Mouse (Mus musculus) kidney, embryonic 14.5 days (tissue): ENCODE results near the gene H2-Q10. TPM values are rescaled to one million over a fixed set of nuclear protein-coding genes. Genes with fewer than 3 reads are reported as not detected.

Source experiments
- ATAC-seq: fragments of 200-750 bp; cut with Nextera tagmentation; 2 replicates; pipeline ENCODE4 v1.8.0; 2017; ENCODE audit warnings: moderate number of reproducible peaks, mild to moderate bottlenecking, moderate TSS enrichment, moderate library complexity; ENCODE audit not compliant: low FRiP score, low TSS enrichment
- H3K27ac ChIP-seq: fragments of 300-500 bp; sonication (generic); 2 replicates; pipeline ENCODE4 v1.5.1; 2014; ENCODE audit warnings: low read depth, mild to moderate bottlenecking, low read length, moderate library complexity, mixed read lengths
- H3K27me3 ChIP-seq: fragments of 300-500 bp; sonication (generic); 2 replicates; pipeline ENCODE4 v1.6.1; 2014; ENCODE audit warnings: mild to moderate bottlenecking, low read length; ENCODE audit not compliant: control insufficient read depth, insufficient read depth
- H3K36me3 ChIP-seq: fragments of 300-500 bp; sonication (generic); 2 replicates; pipeline ENCODE4 v1.6.1; 2014; ENCODE audit warnings: low read length, mixed read lengths; ENCODE audit not compliant: control insufficient read depth, insufficient read depth
- H3K4me1 ChIP-seq: fragments of 300-500 bp; sonication (generic); 2 replicates; pipeline ENCODE4 v1.6.1; 2014; ENCODE audit warnings: low read length, mixed read lengths; ENCODE audit not compliant: control insufficient read depth, insufficient read depth
- H3K4me2 ChIP-seq: fragments of 300-500 bp; sonication (generic); replicated peaks from 2 replicates; pipeline ENCODE4 v1.6.1; 2014; ENCODE audit warnings: low read depth, mild to moderate bottlenecking, low read length
- H3K4me3 ChIP-seq: fragments of 300-500 bp; sonication (generic); 2 replicates; pipeline ENCODE4 v1.5.1; 2014; ENCODE audit warnings: mild to moderate bottlenecking, low read length
- H3K9ac ChIP-seq: fragments of 300-500 bp; sonication (generic); 2 replicates; pipeline ENCODE4 v1.6.1; 2014; ENCODE audit warnings: low read depth, mild to moderate bottlenecking, low read length, moderate library complexity
- H3K9me3 ChIP-seq: fragments of 300-500 bp; sonication (generic); 2 replicates; pipeline ENCODE4 v1.6.1; 2016; ENCODE audit warnings: low read length; ENCODE audit not compliant: control insufficient read depth
- WGBS: fragments of 180-500 bp; shearing (Covaris S2); extraction: QIAGEN DNeasy Blood & Tissue Kit; methylation state at CpG from one replicate; pipeline ENCODE4 v1.1.7; 2014; 5-methylcytosine and 5-hydroxymethylcytosine counted together
- polyA plus RNA-seq: library from polyadenylated mRNA; unstranded; fragments of >200 nt; fragmentation: Nextera tagmentation; extraction: Ambion mirVana; gene quantifications from 2 replicates; pipeline ENCODE4 v1.2.1, GENCODE M21; 2014

The H2-Q10 gene
- polyA plus RNA-seq, 1 experiment from 2014 or later = 0.39 TPM

GRCm38 (mm10) chr17:35486726-35487125 is 16.8 kb downstream of the H2-Q10 start:
- Histone ChIP-seq H3K9me3 (no peaks in the 10 kb centered on the region), H3K36me3 (no peaks in the 10 kb centered on the region), H3K27me3 (no peaks in the 10 kb centered on the region), H3K27ac (no peak overlapping the region), H3K9ac (no peak overlapping the region), H3K4me1 (no peaks in the 10 kb centered on the region), H3K4me2 (no peak overlapping the region), H3K4me3 (no peak overlapping the region)
- no peak for ATAC-seq
- 54% methylated on average over 10 of the region's 10 CpGs for WGBS

GRCm38 (mm10) chr17:35488041-35488440 is 18.2 kb downstream of the H2-Q10 start:
- Histone ChIP-seq H3K9ac (no peak overlapping the region), H3K4me1 (no peaks in the 10 kb centered on the region), H3K27ac (no peak overlapping the region), H3K36me3 (no peaks in the 10 kb centered on the region), H3K9me3 (no peaks in the 10 kb centered on the region), H3K4me3 (no peak overlapping the region), H3K4me2 (no peak overlapping the region), H3K27me3 (no peaks in the 10 kb centered on the region)
- no peak for ATAC-seq
- WGBS = 95% methylated on average over 2 of the region's 2 CpGs

- ATAC-seq = no peak
- WGBS = 62% methylated on average over 5 of the region's 5 CpGs
These were observed 20.4 kb downstream of the H2-Q10 start for GRCm38 (mm10) chr17:35490320-35490719.

GRCm38 (mm10) chr17:35497124-35497523 is 27.2 kb downstream of the H2-Q10 start:
- H3K27me3 ChIP-seq = no peaks in the 10 kb centered on the region
- no peak overlapping the region for H3K9ac ChIP-seq
- H3K4me1 ChIP-seq = no peaks in the 10 kb centered on the region
- no peaks in the 10 kb centered on the region for H3K9me3 ChIP-seq
- no peak overlapping the region for H3K27ac ChIP-seq
- 98% methylated on average over 7 of the region's 7 CpGs for WGBS
- H3K4me3 ChIP-seq = no peak overlapping the region
- no peaks in the 10 kb centered on the region for H3K36me3 ChIP-seq
- ATAC-seq = no peak
- no peak overlapping the region for H3K4me2 ChIP-seq

More at GRCm38 (mm10) chr17:35490320-35490719, 20.4 kb downstream of the H2-Q10 start:
- no peak overlapping the region for H3K4me3 ChIP-seq
- no peak overlapping the region for H3K9ac ChIP-seq
- no peaks in the 10 kb centered on the region for H3K9me3 ChIP-seq
- no peak overlapping the region for H3K4me2 ChIP-seq
- H3K4me1 ChIP-seq = no peaks in the 10 kb centered on the region
- no peaks in the 10 kb centered on the region for H3K27me3 ChIP-seq
- no peaks in the 10 kb centered on the region for H3K36me3 ChIP-seq
- no peak overlapping the region for H3K27ac ChIP-seq

- no peaks in the 10 kb centered on the region for H3K4me1 ChIP-seq
- no peak for ATAC-seq
- no peaks in the 10 kb centered on the region for H3K9me3 ChIP-seq
- H3K9ac ChIP-seq = no peak overlapping the region
- peaks cover 19% of the 10 kb centered on the region for H3K27me3 ChIP-seq
- no peak overlapping the region for H3K27ac ChIP-seq
- H3K36me3 ChIP-seq = no peaks in the 10 kb centered on the region
- H3K4me3 ChIP-seq = no peak overlapping the region
- no peak overlapping the region for H3K4me2 ChIP-seq
- 2% methylated on average over 6 of the region's 6 CpGs for WGBS
These were observed 32.3 kb downstream of the H2-Q10 start for GRCm38 (mm10) chr17:35502226-35502625.

GRCm38 (mm10) chr17:35502762-35503161 is 32.9 kb downstream of the H2-Q10 start:
- H3K4me2 ChIP-seq = no peak overlapping the region
- H3K27ac ChIP-seq = no peak overlapping the region

GRCm38 (mm10) chr17:35503849-35504248 is 34.0 kb downstream of the H2-Q10 start:
- WGBS = 34% methylated on average over 5 of the region's 5 CpGs
- Histone ChIP-seq H3K27me3 (peaks cover 28% of the 10 kb centered on the region), H3K36me3 (no peaks in the 10 kb centered on the region), H3K4me3 (no peak overlapping the region), H3K27ac (no peak overlapping the region), H3K9ac (no peak overlapping the region), H3K4me1 (no peaks in the 10 kb centered on the region), H3K9me3 (no peaks in the 10 kb centered on the region), H3K4me2 (no peak overlapping the region)
- ATAC-seq = no peak

More at GRCm38 (mm10) chr17:35502762-35503161, 32.9 kb downstream of the H2-Q10 start:
- Histone ChIP-seq H3K36me3 (no peaks in the 10 kb centered on the region), H3K4me3 (no peak overlapping the region), H3K4me1 (no peaks in the 10 kb centered on the region), H3K9me3 (no peaks in the 10 kb centered on the region), H3K9ac (no peak overlapping the region), H3K27me3 (peaks cover 23% of the 10 kb centered on the region)
- 60% methylated on average over 5 of the region's 5 CpGs for WGBS
- no peak for ATAC-seq

- Histone ChIP-seq H3K27ac (no peak overlapping the region), H3K4me3 (no peak overlapping the region), H3K9me3 (no peaks in the 10 kb centered on the region), H3K4me2 (no peak overlapping the region), H3K9ac (no peak overlapping the region), H3K4me1 (no peaks in the 10 kb centered on the region), H3K27me3 (peaks cover 30% of the 10 kb centered on the region), H3K36me3 (no peaks in the 10 kb centered on the region)
- ATAC-seq = no peak
- WGBS = 28% methylated on average over 8 of the region's 8 CpGs
These were observed 35.0 kb downstream of the H2-Q10 start for GRCm38 (mm10) chr17:35504628-35505481.

- H3K27me3 ChIP-seq = peaks cover 30% of the 10 kb centered on the region
- no peaks in the 10 kb centered on the region for H3K4me1 ChIP-seq
- ATAC-seq = no peak
- no peaks in the 10 kb centered on the region for H3K36me3 ChIP-seq
- H3K27ac ChIP-seq = no peak within 1 kb of the TSS
- 47% methylated on average over 13 of the region's 13 CpGs for WGBS
- H3K4me2 ChIP-seq = no peak within 1 kb of the TSS
- H3K4me3 ChIP-seq = no peak within 1 kb of the TSS
- H3K9me3 ChIP-seq = no peaks in the 10 kb centered on the region
- H3K9ac ChIP-seq = no peak within 1 kb of the TSS
These were observed 35.9 kb downstream of the H2-Q10 start, which contains the start of gene Pou5f1 for GRCm38 (mm10) chr17:35505776-35506175. Gene Pou5f1 (plus strand): TSS chr17:35506018.
